Mouse (Mus musculus): ENCODE results near the gene Cdcp1.

Gene Cdcp1

GRCm38 (mm10) chr9:123213371-123213770, 2.5 kb downstream of the Cdcp1 start:
- no peak for DNase-seq (ENCODE audit: low read depth, low spot score)

GRCm38 (mm10) chr9:123207895-123208294, 7.9 kb downstream of the Cdcp1 start:
- DNase-seq (ENCODE audit: low read depth, low spot score), result no peak

GRCm38 (mm10) chr9:123206948-123207347, 8.9 kb downstream of the Cdcp1 start:
- DNase-seq (ENCODE audit: low read depth, low spot score), result no peak

GRCm38 (mm10) chr9:123206526-123206925, 9.3 kb downstream of the Cdcp1 start:
- no peak for DNase-seq (ENCODE audit: low read depth, low spot score)

- no peak for DNase-seq (ENCODE audit: low read depth, low spot score)
Measured at GRCm38 (mm10) chr9:123200116-123200515, 15.7 kb downstream of the Cdcp1 start.

- DNase-seq (ENCODE audit: low read depth, low spot score), result no peak
Measured at GRCm38 (mm10) chr9:123188271-123188670, 27.6 kb downstream of the Cdcp1 start.

GRCm38 (mm10) chr9:123187589-123187988, 28.2 kb downstream of the Cdcp1 start:
- DNase-seq (ENCODE audit: low read depth, low spot score), result no peak

GRCm38 (mm10) chr9:123186151-123186550, 29.7 kb downstream of the Cdcp1 start:
- DNase-seq (ENCODE audit: low read depth, low spot score), result no peak

- no peak for DNase-seq (ENCODE audit: low read depth, low spot score)
Measured at GRCm38 (mm10) chr9:123185546-123185945, 30.3 kb downstream of the Cdcp1 start.

GRCm38 (mm10) chr9:123183226-123183625, 32.6 kb downstream of the Cdcp1 start:
- DNase-seq (ENCODE audit: low read depth, low spot score), result no peak

- no peak for DNase-seq (ENCODE audit: low read depth, low spot score)
Measured at GRCm38 (mm10) chr9:123180003-123180402, 35.8 kb downstream of the Cdcp1 start.

- DNase-seq (ENCODE audit: low read depth, low spot score), result no peak
Measured at GRCm38 (mm10) chr9:123177380-123178048, 38.3 kb downstream of the Cdcp1 start.

- no peak for DNase-seq (ENCODE audit: low read depth, low spot score)
Measured at GRCm38 (mm10) chr9:123174356-123174755, 41.5 kb downstream of the Cdcp1 start.

GRCm38 (mm10) chr9:123173760-123174159, 42.1 kb downstream of the Cdcp1 start:
- no peak for DNase-seq (ENCODE audit: low read depth, low spot score)

- DNase-seq (ENCODE audit: low read depth, low spot score), result peak; percentile 24
Measured at GRCm38 (mm10) chr9:123165781-123166443, 49.9 kb downstream of the Cdcp1 start.

- no peak for DNase-seq (ENCODE audit: low read depth, low spot score)
Measured at GRCm38 (mm10) chr9:123162985-123163694, 52.7 kb downstream of the Cdcp1 start.

GRCm38 (mm10) chr9:123161792-123162191, 54.0 kb downstream of the Cdcp1 start:
- DNase-seq (ENCODE audit: low read depth, low spot score), result no peak

GRCm38 (mm10) chr9:123159330-123159729, 56.5 kb downstream of the Cdcp1 start:
- peak; percentile 68 for DNase-seq (ENCODE audit: low read depth, low spot score)

- DNase-seq (ENCODE audit: low read depth, low spot score), result no peak
Measured at GRCm38 (mm10) chr9:123158125-123158836, 57.6 kb downstream of the Cdcp1 start.

GRCm38 (mm10) chr9:123157699-123158098, 58.1 kb downstream of the Cdcp1 start:
- DNase-seq (ENCODE audit: low read depth, low spot score), result no peak

- no peak for DNase-seq (ENCODE audit: low read depth, low spot score)
Measured at GRCm38 (mm10) chr9:123156910-123157361, 58.9 kb downstream of the Cdcp1 start.

- no peak for DNase-seq (ENCODE audit: low read depth, low spot score)
Measured at GRCm38 (mm10) chr9:123153121-123153520, 62.7 kb downstream of the Cdcp1 start.

All from mesoderm, embryonic 11.5 days (tissue).